Mouse (Mus musculus): ENCODE data around the gene Aanat. TPM values are rescaled to one million over a fixed set of nuclear protein-coding genes. Genes with fewer than 3 reads are reported as not detected.
A peak's percentile ranks its signal among the peaks of the same experiment; 100 is the strongest.

Gene Aanat
- total and polyA plus RNA-seq, 3 experiments = not detected

DNA sequence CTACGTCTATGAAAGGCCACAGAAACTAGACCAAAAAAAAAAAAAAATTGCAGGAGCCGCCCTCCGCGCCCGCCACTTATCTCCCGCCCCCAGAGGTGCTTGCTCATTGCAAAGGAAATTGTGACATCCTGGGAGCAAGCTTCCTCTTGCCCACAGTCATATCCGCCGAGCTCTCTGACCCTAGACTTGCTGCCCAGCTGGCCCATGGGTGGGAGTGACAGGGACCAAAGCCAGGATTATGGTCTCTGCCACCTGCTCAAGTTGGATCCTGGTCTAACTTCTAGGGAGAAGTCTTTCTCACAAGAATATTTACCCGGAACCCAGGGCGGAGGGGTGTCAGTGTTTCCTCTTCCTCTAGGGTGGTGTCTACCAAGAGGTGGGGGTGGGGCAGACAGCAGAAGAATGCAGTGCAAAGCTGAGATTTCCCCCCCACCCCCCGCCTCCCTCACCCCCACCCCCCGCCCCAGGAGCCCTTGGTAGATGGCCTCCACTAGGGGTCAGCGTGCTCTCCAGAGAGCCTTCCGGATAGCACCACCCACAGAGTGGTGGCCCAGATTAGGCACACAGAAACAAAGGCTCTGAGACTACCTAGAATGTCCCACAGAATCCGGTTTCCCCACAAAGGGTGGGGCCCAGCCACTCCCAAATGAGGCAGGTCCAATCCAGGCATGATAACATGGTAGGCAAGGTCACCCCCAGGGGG, 29.7 kb downstream of the Aanat start:
- dilution Hi-C loops (cut with MboI; ENCODE audit: extremely low pct_ligation_motif_present, extremely low pct_unique_long_range_greater_than_20kb, low sequenced_read_pairs) = no loop called here
- peak overlapping the region; percentile 55 for H3K4me2 ChIP-seq (ENCODE audit: insufficient read depth, low read depth, poor library complexity, severe bottlenecking)
- peak overlapping the region; percentile 25 to 42 (median 31) for H3K4me3 ChIP-seq (replicated peaks in 1 of 3; ENCODE audit: low read depth in 2 of 3, low read length in 2 of 3, poor library complexity in 1 of 3)
- peak; percentile 80 for DNase-seq (ENCODE audit: extremely low read depth)
- in situ Hi-C loops (cut with MboI; ENCODE audit: low pct_ligation_motif_present, low pct_unique_long_range_greater_than_20kb, low sequenced_read_pairs) = no loop called here
- peak overlapping the region; percentile 50 for H3K9ac ChIP-seq (ENCODE audit: insufficient read depth, low read depth)
- peak overlapping the region; percentile 85 for H3K27ac ChIP-seq (ENCODE audit: insufficient read depth, low read depth)
- peaks cover 4% of the 10 kb centered on the region for H3K9me3 ChIP-seq (replicated peaks; ENCODE audit: low read length)
- peaks cover 0 to 24% of the 10 kb centered on the region in 2 experiments for H3K36me3 ChIP-seq (replicated peaks in 1 of 2; ENCODE audit: control insufficient read depth in 1 of 2, insufficient read depth in 1 of 2, low read length in 1 of 2)
- H3K79me2 ChIP-seq (replicated peaks; ENCODE audit: control insufficient read depth, extremely low read depth, insufficient read depth, poor library complexity, severe bottlenecking) = no peaks in the 10 kb centered on the region
- H3K27me3 ChIP-seq (replicated peaks) = no peaks in the 10 kb centered on the region
- H3K4me1 ChIP-seq (ENCODE audit: control insufficient read depth in 1 of 2, insufficient read depth in 2 of 2) = peaks cover 50 to 86% of the 10 kb centered on the region in 2 experiments
- TF ChIP-seq MEF2A (IDR thresholded peaks at IDR 0.05; ENCODE audit: borderline replicate concordance, low read depth, low read length) = 0 out of 2 replicates have a peak, but pooled peaks have one; percentile 19
- TF ChIP-seq E2F4 (IDR thresholded peaks at IDR 0.05; ENCODE audit: insufficient replicate concordance, low read depth, low read length) = no peak
- TF ChIP-seq TBP (conservative IDR thresholded peaks at IDR 0.05; ENCODE audit: low read depth, low read length) = no peak
- TF ChIP-seq PAX5 (IDR thresholded peaks at IDR 0.05; ENCODE audit: low read length) = no peak
- no peak for TF ChIP-seq NRF1 (IDR thresholded peaks at IDR 0.05; ENCODE audit: low read depth, low read length)
- TF ChIP-seq JUND (conservative IDR thresholded peaks at IDR 0.05; ENCODE audit: low read depth, low read length) = no peak
- TF ChIP-seq CTCF (conservative IDR thresholded peaks at IDR 0.05 in 1 of 2, IDR thresholded peaks at IDR 0.05 in 1 of 2; ENCODE audit: low read depth in 2 of 2, low read length in 2 of 2) = peak in 1 of 2 experiments; percentile 63; a peak in 2 of 4 replicates
- no peak for TF ChIP-seq BHLHE40 (IDR thresholded peaks at IDR 0.05; ENCODE audit: low read depth, low read length)
- no peak for TF ChIP-seq USF2 (conservative IDR thresholded peaks at IDR 0.05; ENCODE audit: low read depth, low read length)
- peak; percentile 87 for TF ChIP-seq ZNF384 (IDR thresholded peaks at IDR 0.05; ENCODE audit: low read depth, low read length)
- no peak for TF ChIP-seq ZMIZ1 (IDR thresholded peaks at IDR 0.05; ENCODE audit: low read depth, low read length)
- TF ChIP-seq ELF1 (IDR thresholded peaks at IDR 0.05; ENCODE audit: low read depth, low read length) = peak; percentile 56; the same call in 1 of the 2 replicates
- TF ChIP-seq MAFK (IDR thresholded peaks at IDR 0.05; ENCODE audit: insufficient replicate concordance, low read length) = no peak
- no peak for TF ChIP-seq USF1 (IDR thresholded peaks at IDR 0.05; ENCODE audit: low read depth, low read length)
- no peak for TF ChIP-seq KAT2A (IDR thresholded peaks at IDR 0.05; ENCODE audit: insufficient replicate concordance, low read length)
- TF ChIP-seq POLR2AphosphoS2 (IDR thresholded peaks at IDR 0.05; ENCODE audit: low read depth, low read length) = no peak
- 0 out of 2 replicates have a peak, but pooled peaks have one; percentile 42 for TF ChIP-seq HCFC1 (IDR thresholded peaks at IDR 0.05; ENCODE audit: low read depth, low read length)
- TF ChIP-seq SIN3A (IDR thresholded peaks at IDR 0.05; ENCODE audit: low read length) = peak; percentile 35; the same call in 1 of the 2 replicates
- TF ChIP-seq MAZ (IDR thresholded peaks at IDR 0.05; ENCODE audit: low read depth, low read length) = peak; percentile 92; the same call in 1 of the 2 replicates
- no peak for TF ChIP-seq RCOR1 (conservative IDR thresholded peaks at IDR 0.05; ENCODE audit: low read depth, low read length)
- no peak for TF ChIP-seq UBTF (IDR thresholded peaks at IDR 0.05; ENCODE audit: low read depth, low read length)
- no peak for TF ChIP-seq GABPA (IDR thresholded peaks at IDR 0.05; ENCODE audit: insufficient replicate concordance, low read depth, low read length)
- no peak for TF ChIP-seq ZKSCAN1 (IDR thresholded peaks at IDR 0.05; ENCODE audit: borderline replicate concordance, low read depth, low read length)
- 0 out of 2 replicates have a peak, but pooled peaks have one; percentile 18 for TF ChIP-seq MYC (IDR thresholded peaks at IDR 0.05; ENCODE audit: low read depth, low read length)
- peak; percentile 44; the same call in 1 of the 2 replicates for TF ChIP-seq TCF12 (IDR thresholded peaks at IDR 0.05; ENCODE audit: low read depth, low read length)
- TF ChIP-seq MAX (IDR thresholded peaks at IDR 0.05; ENCODE audit: low read length) = no peak
- no peak for TF ChIP-seq JUN (IDR thresholded peaks at IDR 0.05; ENCODE audit: insufficient read depth, low read depth, low read length)
- peak; percentile 82; the same call in 1 of the 2 replicates for TF ChIP-seq CHD2 (IDR thresholded peaks at IDR 0.05; ENCODE audit: low read length)
- peak; percentile 3 for TF ChIP-seq RAD21 (IDR thresholded peaks at IDR 0.05; ENCODE audit: low read depth, low read length)
- TF ChIP-seq CHD1 (IDR thresholded peaks at IDR 0.05; ENCODE audit: low read depth, low read length) = no peak
- peak; percentile 20 for TF ChIP-seq SMC3 (IDR thresholded peaks at IDR 0.05; ENCODE audit: low read depth, low read length)
- TF ChIP-seq EP300 (IDR thresholded peaks at IDR 0.05; ENCODE audit: low read length) = no peak
- TF ChIP-seq NELFE (IDR thresholded peaks at IDR 0.05; ENCODE audit: low read depth, low read length) = peak; percentile 37; the same call in 1 of the 2 replicates
- TF ChIP-seq ZC3H11A (IDR thresholded peaks at IDR 0.05; ENCODE audit: low read depth, low read length) = no peak
- TF ChIP-seq ETS1 (conservative IDR thresholded peaks at IDR 0.05; ENCODE audit: low read depth, low read length) = peak; percentile 37; the same call in 1 of the 2 replicates
- peak; percentile 30; the same call in 1 of the 2 replicates for TF ChIP-seq IRF4 (IDR thresholded peaks at IDR 0.05; ENCODE audit: low read depth, low read length)
- TF ChIP-seq MXI1 (IDR thresholded peaks at IDR 0.05; ENCODE audit: low read depth, low read length) = no peak; the same call in 1 of the 2 replicates
- peak; percentile 45; the same call in 1 of the 2 replicates for TF ChIP-seq POLR2A (IDR thresholded peaks at IDR 0.05; ENCODE audit: low read depth, low read length)
